In genomic region chr8:95360181-95361015, GRCm38 (mm10) we compare ENCODE assay signal across 11 mouse cellular contexts. TPM values are rescaled to one million over a fixed set of nuclear protein-coding genes. Genes with fewer than 3 reads are reported as not detected.
DNase-seq lines count a peak whose midpoint lies in the region; ATAC-seq and TF ChIP-seq lines count a peak whose summit lies in the region.
"Had no signal": no experiment of that assay in that cellular context is flagged by ENCODE, and none has a peak within 500 bp of the region (broad histone marks: within the 10 kb centered on the region; RNA-seq: fewer than 3 reads in every experiment).

No protein-coding gene starts in this region.

- H3K4me3 ChIP-seq in lung, embryonic 14.5 days (ENCODE audit: low read depth, low read length) = no peak overlapping the region
- H3K4me3 ChIP-seq in forebrain, embryonic 13.5 days = no peak overlapping the region
- no peak overlapping the region for H3K4me3 ChIP-seq in limb, embryonic 12.5 days (replicated peaks)
- H3K4me3 ChIP-seq in small intestine, adult 2 months (ENCODE audit: low read depth, low read length) = no peak overlapping the region

- WGBS in lung, embryonic 14.5 days = 27% methylated on average over 7 of the region's 7 CpGs
- WGBS in forebrain, embryonic 13.5 days = 49% methylated on average over 7 of the region's 7 CpGs
- 44% methylated on average over 7 of the region's 7 CpGs for whole genome bisulfite sequencing in limb, embryonic 12.5 days
- WGBS in small intestine, adult 2 months = 22% methylated on average over 7 of the region's 7 CpGs

- H3K9me3 ChIP-seq in lung, embryonic 14.5 days (ENCODE audit: low read depth, low read length) = no peaks in the 10 kb centered on the region; the same call in 1 of the 2 replicates
- peaks cover 3% of the 10 kb centered on the region; the same call in 1 of the 2 replicates for H3K9me3 ChIP-seq in forebrain, embryonic 13.5 days (replicated peaks)
- H3K9me3 ChIP-seq in limb, embryonic 12.5 days = peaks cover 2% of the 10 kb centered on the region; the same call in 1 of the 2 replicates

- H3K27me3 ChIP-seq in lung, embryonic 14.5 days (ENCODE audit: insufficient read depth, low read length) = no peaks in the 10 kb centered on the region
- H3K27me3 ChIP-seq in forebrain, embryonic 13.5 days = no peaks in the 10 kb centered on the region
- no peaks in the 10 kb centered on the region for H3K27me3 ChIP-seq in limb, embryonic 12.5 days
- H3K27me3 ChIP-seq in small intestine, adult 2 months (ENCODE audit: control insufficient read depth, insufficient read depth, low read length) = no peaks in the 10 kb centered on the region
- H3K27me3 ChIP-seq: Patski had no signal

- ATAC-seq in lung, embryonic 14.5 days (ENCODE audit: insufficient read depth) = no peak
- no peak for ATAC-seq in forebrain, embryonic 13.5 days
- ATAC-seq in limb, embryonic 12.5 days (ENCODE audit: insufficient number of reproducible peaks, insufficient read depth, low FRiP score, low TSS enrichment, low read depth) = no peak
- ATAC-seq: Patski had no signal

- H3K36me3 ChIP-seq in lung, embryonic 14.5 days (ENCODE audit: insufficient read depth) = no peaks in the 10 kb centered on the region
- H3K36me3 ChIP-seq in forebrain, embryonic 13.5 days (ENCODE audit: poor library complexity, severe bottlenecking) = no peaks in the 10 kb centered on the region
- H3K36me3 ChIP-seq in limb, embryonic 12.5 days = no peaks in the 10 kb centered on the region
- H3K36me3 ChIP-seq in small intestine, adult 2 months (ENCODE audit: control insufficient read depth, insufficient read depth, low read length) = no peaks in the 10 kb centered on the region

- no peak for TF ChIP-seq CTCF in lung, embryonic 14.5 days (IDR thresholded peaks at IDR 0.05; ENCODE audit: low read depth)
- no peak for TF ChIP-seq CTCF in small intestine, adult 2 months (IDR thresholded peaks at IDR 0.05; ENCODE audit: extremely low read depth, insufficient read length, insufficient replicate concordance, low read depth, low read length)

- H3K4me2 ChIP-seq in lung, embryonic 14.5 days = no peak overlapping the region
- H3K4me2 ChIP-seq in forebrain, embryonic 13.5 days = no peak overlapping the region
- H3K4me2 ChIP-seq in limb, embryonic 12.5 days = no peak overlapping the region

- peak overlapping the region; percentile 29; the same call in 1 of the 2 replicates for H3K9ac ChIP-seq in lung, embryonic 14.5 days
- H3K9ac ChIP-seq in forebrain, embryonic 13.5 days = peak overlapping the region; percentile 34
- H3K9ac ChIP-seq in limb, embryonic 12.5 days (replicated peaks) = 0 out of 2 replicates have a peak overlapping the region, but pooled peaks have one; percentile 37

- no peak for TF ChIP-seq POLR2A in small intestine, adult 2 months (IDR thresholded peaks at IDR 0.05; ENCODE audit: low read depth, low read length)

- H3K4me1 ChIP-seq in lung, embryonic 14.5 days (ENCODE audit: insufficient read depth) = peaks cover 22% of the 10 kb centered on the region
- peaks cover 31% of the 10 kb centered on the region for H3K4me1 ChIP-seq in forebrain, embryonic 13.5 days
- H3K4me1 ChIP-seq in limb, embryonic 12.5 days (replicated peaks) = peaks cover 21% of the 10 kb centered on the region
- peaks cover 35% of the 10 kb centered on the region for H3K4me1 ChIP-seq in small intestine, adult 2 months (ENCODE audit: control insufficient read depth, insufficient read depth, insufficient read length, low read length)

- no peak for DNase-seq in lung, embryonic 14.5 days
- no peak for DNase-seq in lung, adult 18-20 months
- DNase-seq in layer of hippocampus, postnatal 10 days (ENCODE audit: low spot score in 2 of 2) = no peak
- no peak for DNase-seq in adrenal gland, postnatal 25 days
- no peak for DNase-seq in frontal cortex, postnatal 14 days (ENCODE audit: low spot score in 2 of 2)
- DNase-seq: cerebellum, postnatal 36 days; lung, adult 2 months had no signal

- H3K27ac ChIP-seq in lung, embryonic 14.5 days (ENCODE audit: low read depth) = peak overlapping the region; percentile 82
- peak overlapping the region; percentile 44 for H3K27ac ChIP-seq in forebrain, embryonic 13.5 days
- H3K27ac ChIP-seq in limb, embryonic 12.5 days = peak overlapping the region; percentile 19; the same call in 1 of the 2 replicates
- peak overlapping the region; percentile 92 for H3K27ac ChIP-seq in small intestine, adult 2 months (ENCODE audit: insufficient read depth, low read depth, low read length)

RNA-seq across cellular contexts. Expression of gene Mmp15, which starts 8.3 kb away (rescaled TPM):
- polyA plus RNA-seq in lung, embryonic 14.5 days (2014; fragmentation: Nextera tagmentation; extraction: Ambion mirVana) = 22.5 and 25.6 TPM in 2 replicates
- 10.9 and 11.2 TPM in 2 replicates for polyA plus RNA-seq in forebrain, embryonic 13.5 days (2015; fragmentation: Nextera tagmentation; extraction: Ambion mirVana)
- 12.5 and 13.8 TPM in 2 replicates for polyA plus RNA-seq in limb, embryonic 12.5 days (2016; fragmentation: Nextera tagmentation; extraction: Ambion mirVana)
- polyA plus RNA-seq in small intestine, adult 2 months (2012; rRNA removed) = 19.7 and 28.7 TPM in 2 replicates
- 10 to 100 TPM; 41.2 to 42.5 TPM for total RNA-seq in layer of hippocampus, postnatal 10 days (2021)
- 8.7 and 10.5 TPM in 2 replicates for total RNA-seq in adrenal gland, postnatal 25 days (2021)

RNA-seq across cellular contexts. Expression of gene Usb1, which starts 28.3 kb away (rescaled TPM):
- polyA plus RNA-seq in lung, embryonic 14.5 days (2014; fragmentation: Nextera tagmentation; extraction: Ambion mirVana) = 32.1 and 34.0 TPM in 2 replicates
- 43.7 and 45.8 TPM in 2 replicates for polyA plus RNA-seq in forebrain, embryonic 13.5 days (2015; fragmentation: Nextera tagmentation; extraction: Ambion mirVana)
- polyA plus RNA-seq in limb, embryonic 12.5 days (2016; fragmentation: Nextera tagmentation; extraction: Ambion mirVana) = 39.7 and 40.9 TPM in 2 replicates
- 13.4 and 21.2 TPM in 2 replicates for polyA plus RNA-seq in small intestine, adult 2 months (2012; rRNA removed)
- 10 to 100 TPM; 17.2 to 22.8 TPM for total RNA-seq in layer of hippocampus, postnatal 10 days (2021)
- 22.4 and 23.0 TPM in 2 replicates for total RNA-seq in adrenal gland, postnatal 25 days (2021)

RNA-seq across cellular contexts. Expression of gene Zfp319, which starts 28.6 kb away (rescaled TPM):
- 9.2 and 10.9 TPM in 2 replicates for polyA plus RNA-seq in lung, embryonic 14.5 days (2014; fragmentation: Nextera tagmentation; extraction: Ambion mirVana)
- 15.3 and 16.0 TPM in 2 replicates for polyA plus RNA-seq in forebrain, embryonic 13.5 days (2015; fragmentation: Nextera tagmentation; extraction: Ambion mirVana)
- polyA plus RNA-seq in limb, embryonic 12.5 days (2016; fragmentation: Nextera tagmentation; extraction: Ambion mirVana) = 11.3 and 12.9 TPM in 2 replicates
- 5.2 and 8.7 TPM in 2 replicates for polyA plus RNA-seq in small intestine, adult 2 months (2012; rRNA removed)
- total RNA-seq in layer of hippocampus, postnatal 10 days (2021) = 10 to 100 TPM; 18.1 to 19.4 TPM
- 11.3 and 13.6 TPM in 2 replicates for total RNA-seq in adrenal gland, postnatal 25 days (2021)

RNA-seq across cellular contexts. Expression of gene Tepp, which starts 50.0 kb away (rescaled TPM):
- polyA plus RNA-seq in lung, embryonic 14.5 days (2014; fragmentation: Nextera tagmentation; extraction: Ambion mirVana) = 0.37 and 0.53 TPM in 2 replicates
- 0.39 and 1.1 TPM in 2 replicates for polyA plus RNA-seq in forebrain, embryonic 13.5 days (2015; fragmentation: Nextera tagmentation; extraction: Ambion mirVana)
- 0.56 TPM in 1 of 2 replicates, not detected in the other for polyA plus RNA-seq in limb, embryonic 12.5 days (2016; fragmentation: Nextera tagmentation; extraction: Ambion mirVana)
- not detected in 2 replicates for polyA plus RNA-seq in small intestine, adult 2 months (2012; rRNA removed)
- 1 to 10 TPM; 1.4 to 1.7 TPM for total RNA-seq in layer of hippocampus, postnatal 10 days (2021)
- total RNA-seq in adrenal gland, postnatal 25 days (2021) = 0.76 TPM in 1 of 2 replicates, not detected in the other
- polyA plus RNA-seq: Patski had no signal

RNA-seq across cellular contexts. Expression of gene Cngb1, which starts 54.0 kb away (rescaled TPM):
- polyA plus RNA-seq in lung, embryonic 14.5 days (2014; fragmentation: Nextera tagmentation; extraction: Ambion mirVana) = 0.28 and 0.69 TPM in 2 replicates
- 0.43 and 0.57 TPM in 2 replicates for polyA plus RNA-seq in forebrain, embryonic 13.5 days (2015; fragmentation: Nextera tagmentation; extraction: Ambion mirVana)
- polyA plus RNA-seq in limb, embryonic 12.5 days (2016; fragmentation: Nextera tagmentation; extraction: Ambion mirVana) = 0.26 TPM in 1 of 2 replicates, not detected in the other
- 0.13 and 0.15 TPM in 2 replicates for polyA plus RNA-seq in small intestine, adult 2 months (2012; rRNA removed)
- under 1 TPM; 0.87 to 0.91 TPM for total RNA-seq in layer of hippocampus, postnatal 10 days (2021)
- 0.52 and 1.6 TPM in 2 replicates for total RNA-seq in adrenal gland, postnatal 25 days (2021)

Comparison
In these comparisons a context has a peak if more than half of its experiments do, and no peak if none do; other contexts are left out.
1. H3K27ac ChIP-seq: peak in every context shown above with its lines; median percentile 92 in small intestine, adult 2 months; 82 in lung, embryonic 14.5 days; 44 in forebrain, embryonic 13.5 days; 19 in limb, embryonic 12.5 days.